Mouse (Mus musculus) ES-E14 (cell line): ENCODE measurements at regions not wholly inside any gene's neighbourhood (a gene's known extent, or its start where the extent isn't known, plus 50 kb on each side); places are given as distances from the start of the nearest gene placed in this dataset.

Experiments
- HCFC1 ChIP-seq: IDR thresholded peaks from 2 replicates; pipeline ENCODE4 v1.6.1; 2012; ENCODE audit warnings: low read length, inconsistent platforms, borderline replicate concordance; ENCODE audit not compliant: insufficient read depth
- ZC3H11A ChIP-seq: IDR thresholded peaks from 2 replicates; pipeline ENCODE4 v1.6.1; 2012; ENCODE audit warnings: low read depth, mild to moderate bottlenecking, inconsistent platforms, low read length, borderline replicate concordance
- ZNF384 ChIP-seq: IDR thresholded peaks from 2 replicates; pipeline ENCODE4 v1.6.1; 2012; ENCODE audit warnings: low read depth, low read length, inconsistent platforms

- TF ChIP-seq HCFC1 (no peak), ZC3H11A (no peak), ZNF384 (no peak)
Measured at GRCm38 (mm10) chr3:156412757-156413156, 148.8 kb upstream of the Negr1 start.
